ENCODE assay signal across 8 mouse cellular contexts in genomic region chr19:44284723-44285122, GRCm38 (mm10). TPM values are rescaled to one million over a fixed set of nuclear protein-coding genes. Genes with fewer than 3 reads are reported as not detected.
A peak's percentile ranks its signal among the peaks of the same experiment; 100 is the strongest.
DNase-seq lines count a peak whose midpoint lies in the region; TF ChIP-seq lines count a peak whose summit lies in the region.

No protein-coding gene starts in this region.

- no peaks in the 10 kb centered on the region for H3K27me3 ChIP-seq in heart, embryonic 10.5 days (ENCODE audit: insufficient read depth, poor library complexity, severe bottlenecking)
- no peaks in the 10 kb centered on the region for H3K27me3 ChIP-seq in embryonic facial prominence, embryonic 10.5 days (replicated peaks; ENCODE audit: low read depth, poor library complexity, severe bottlenecking)
- H3K27me3 ChIP-seq in small intestine, adult 2 months (ENCODE audit: control insufficient read depth, insufficient read depth, low read length) = no peaks in the 10 kb centered on the region

- DNase-seq in heart, embryonic 10.5 days (ENCODE audit: low spot score) = peak; percentile 87
- no peak for DNase-seq in heart, postnatal 36 days
- no peak for DNase-seq in embryonic facial prominence, embryonic 10.5 days (ENCODE audit: low spot score)
- DNase-seq in kidney, adult 11 months = peak; percentile 73
- DNase-seq in lung, adult 2 months = peak; percentile 69
- no peak for DNase-seq in adrenal gland, postnatal 4 days (ENCODE audit: low spot score in 2 of 2)
- DNase-seq in cerebellum, adult 9-11 months = no peak

- peaks cover 66% of the 10 kb centered on the region for H3K4me1 ChIP-seq in heart, embryonic 10.5 days
- peaks cover 68% of the 10 kb centered on the region for H3K4me1 ChIP-seq in embryonic facial prominence, embryonic 10.5 days
- peaks cover 19% of the 10 kb centered on the region for H3K4me1 ChIP-seq in lung, adult 2 months (ENCODE audit: control insufficient read depth, insufficient read depth, low read length)
- peaks cover 14% of the 10 kb centered on the region for H3K4me1 ChIP-seq in small intestine, adult 2 months (ENCODE audit: control insufficient read depth, insufficient read depth, insufficient read length, low read length)

- no peaks in the 10 kb centered on the region for H3K36me3 ChIP-seq in heart, embryonic 10.5 days
- H3K36me3 ChIP-seq in embryonic facial prominence, embryonic 10.5 days (replicated peaks) = no peaks in the 10 kb centered on the region
- H3K36me3 ChIP-seq in small intestine, adult 2 months (ENCODE audit: control insufficient read depth, insufficient read depth, low read length) = no peaks in the 10 kb centered on the region

- no peak for TF ChIP-seq POLR2A in lung, adult 2 months (IDR thresholded peaks at IDR 0.05; ENCODE audit: borderline replicate concordance, extremely low read depth, low read depth, low read length)
- no peak for TF ChIP-seq POLR2A in small intestine, adult 2 months (IDR thresholded peaks at IDR 0.05; ENCODE audit: low read depth, low read length)

- peak overlapping the region; percentile 64 for H3K4me3 ChIP-seq in heart, embryonic 10.5 days
- H3K4me3 ChIP-seq in embryonic facial prominence, embryonic 10.5 days = peak overlapping the region; percentile 61
- H3K4me3 ChIP-seq in lung, adult 2 months (replicated peaks; ENCODE audit: extremely low read depth, low read depth, low read length) = peak overlapping the region; percentile 68
- H3K4me3 ChIP-seq in small intestine, adult 2 months (ENCODE audit: low read depth, low read length) = peak overlapping the region; percentile 65

- no peaks in the 10 kb centered on the region for H3K9me3 ChIP-seq in heart, embryonic 10.5 days
- H3K9me3 ChIP-seq in embryonic facial prominence, embryonic 10.5 days = no peaks in the 10 kb centered on the region

- peak overlapping the region; percentile 93 for H3K27ac ChIP-seq in heart, embryonic 10.5 days
- H3K27ac ChIP-seq in embryonic facial prominence, embryonic 10.5 days (replicated peaks) = peak overlapping the region; percentile 95
- peak overlapping the region; percentile 32 for H3K27ac ChIP-seq in small intestine, adult 2 months (ENCODE audit: insufficient read depth, low read depth, low read length)

- intact Hi-C loops in heart, postnatal 36 days (cut with DNase I) = no loop called here

- WGBS in heart, embryonic 10.5 days = 2% methylated on average over 11 of the region's 11 CpGs
- WGBS in embryonic facial prominence, embryonic 10.5 days = 3% methylated on average over 11 of the region's 11 CpGs
- WGBS in lung, adult 2 months = 6% methylated on average over 11 of the region's 11 CpGs
- 6% methylated on average over 11 of the region's 11 CpGs for WGBS in small intestine, adult 2 months

- no peak for TF ChIP-seq CTCF in lung, adult 2 months (IDR thresholded peaks at IDR 0.05; ENCODE audit: insufficient read depth, low read length)
- TF ChIP-seq CTCF in small intestine, adult 2 months (IDR thresholded peaks at IDR 0.05; ENCODE audit: extremely low read depth, insufficient read length, insufficient replicate concordance, low read depth, low read length) = no peak

RNA-seq across cellular contexts. Expression of gene Scd2, which starts 8.8 kb away (rescaled TPM):
- 195 and 207 TPM in 2 replicates for polyA plus RNA-seq in heart, embryonic 10.5 days (2016; fragmentation: Nextera tagmentation; extraction: Ambion mirVana)
- total RNA-seq in heart, postnatal 36 days (2021) = 10 to 100 TPM; 10.7 to 13.0 TPM
- polyA plus RNA-seq in embryonic facial prominence, embryonic 10.5 days (2016; fragmentation: Nextera tagmentation; extraction: Ambion mirVana) = 324 and 353 TPM in 2 replicates
- polyA plus RNA-seq in lung, adult 2 months (2012; rRNA removed) = 289 and 384 TPM in 2 replicates
- polyA plus RNA-seq in small intestine, adult 2 months (2012; rRNA removed) = 20.5 and 23.6 TPM in 2 replicates
- 100 to 1,000 TPM; 412 to 445 TPM for total RNA-seq in adrenal gland, postnatal 4 days (2021)

RNA-seq across cellular contexts. Expression of gene Scd4, which starts 48.2 kb away (rescaled TPM):
- polyA plus RNA-seq in heart, embryonic 10.5 days (2016; fragmentation: Nextera tagmentation; extraction: Ambion mirVana) = 0.06 and 0.16 TPM in 2 replicates
- 10 to 100 TPM in 1 of 2 experiments, 1 to 10 TPM in 1; 8.2 to 15.2 TPM for total RNA-seq in heart, postnatal 36 days (2021)
- 0.05 and 0.10 TPM in 2 replicates for polyA plus RNA-seq in embryonic facial prominence, embryonic 10.5 days (2016; fragmentation: Nextera tagmentation; extraction: Ambion mirVana)
- polyA plus RNA-seq in lung, adult 2 months (2012; rRNA removed) = 0.46 and 0.97 TPM in 2 replicates
- 0.08 and 0.22 TPM in 2 replicates for polyA plus RNA-seq in small intestine, adult 2 months (2012; rRNA removed)
- total RNA-seq in adrenal gland, postnatal 4 days (2021) = 1 to 10 TPM; 2.0 to 2.2 TPM

Comparison
In these comparisons a context has a peak if more than half of its experiments do, and no peak if none do; other contexts are left out.
1. DNase-seq: peak in heart, embryonic 10.5 days (single experiment), kidney, adult 11 months (single experiment) and lung, adult 2 months (single experiment); none in heart, postnatal 36 days (0 of 2), embryonic facial prominence, embryonic 10.5 days (single experiment), adrenal gland, postnatal 4 days (0 of 2) and cerebellum, adult 9-11 months (single experiment).
2. H3K27ac ChIP-seq: peak in every context shown above with its lines; median percentile 95 in embryonic facial prominence, embryonic 10.5 days; 93 in heart, embryonic 10.5 days; 32 in small intestine, adult 2 months.
3. Peak in every context shown above with its lines, with median percentiles within 50 percentile points of each other: H3K4me3 ChIP-seq.